8 mouse cellular contexts compared by ENCODE assay signal in the genomic region with DNA sequence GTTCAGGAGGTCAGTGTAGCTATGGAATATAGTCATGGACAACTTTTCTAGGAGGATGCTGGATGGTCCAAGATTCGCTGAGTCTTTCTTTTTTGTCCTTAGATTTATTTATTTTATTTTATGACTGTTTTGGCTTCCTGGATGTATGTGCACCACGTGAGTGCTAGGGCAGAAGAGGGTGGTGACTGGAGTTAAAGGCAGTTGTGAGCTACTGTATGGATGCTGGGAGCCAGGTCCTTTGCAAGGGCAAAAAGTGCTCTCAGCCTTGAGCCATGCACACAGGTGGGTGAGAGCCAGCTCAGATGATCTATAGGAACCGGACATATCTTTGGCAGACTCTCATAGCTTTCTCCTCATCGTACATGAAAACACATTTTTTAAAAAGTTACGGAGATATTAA. TPM values are rescaled to one million over a fixed set of nuclear protein-coding genes. Genes with fewer than 3 reads are reported as not detected.
DNase-seq lines count a peak whose midpoint lies in the region; ATAC-seq and TF ChIP-seq lines count a peak whose summit lies in the region.

No protein-coding gene starts in this region.

- H3K27me3 ChIP-seq in lung, postnatal 0 days (replicated peaks; ENCODE audit: insufficient read depth, low read length): no peaks in the 10 kb centered on the region
- no peaks in the 10 kb centered on the region for H3K27me3 ChIP-seq in limb, embryonic 10.5 days (ENCODE audit: low read depth, poor library complexity, severe bottlenecking)
- H3K27me3 ChIP-seq in neural tube, embryonic 15.5 days (replicated peaks): no peaks in the 10 kb centered on the region

- ATAC-seq in lung, postnatal 0 days: no peak
- ATAC-seq in neural tube, embryonic 15.5 days (ENCODE audit: low FRiP score): peak; percentile 34; the same call in 1 of the 2 replicates
- ATAC-seq in erythroid progenitor cell, adult 5-6 weeks (replicated peaks; ENCODE audit: low FRiP score, poor library complexity, severe bottlenecking): no peak

- TF ChIP-seq EP300 in lung, postnatal 0 days (IDR thresholded peaks at IDR 0.05): no peak

- TF ChIP-seq CTCF in lung, postnatal 0 days (IDR thresholded peaks at IDR 0.05): no peak

- peaks cover 4% of the 10 kb centered on the region; the same call in 1 of the 2 replicates for H3K4me1 ChIP-seq in lung, postnatal 0 days (ENCODE audit: insufficient read depth, low read depth, low read length)
- peaks cover 16% of the 10 kb centered on the region for H3K4me1 ChIP-seq in limb, embryonic 10.5 days
- H3K4me1 ChIP-seq in neural tube, embryonic 15.5 days: peaks cover 17% of the 10 kb centered on the region

- 15% methylated on average over 5 of the region's 5 CpGs for WGBS in lung, postnatal 0 days
- 25% methylated on average over 5 of the region's 5 CpGs for WGBS in limb, embryonic 10.5 days
- WGBS in neural tube, embryonic 15.5 days: 21% methylated on average over 5 of the region's 5 CpGs

- peak; percentile 15 to 20 for DNase-seq in cerebellum, adult 18-20 months
- no peak for DNase-seq in cerebellum, adult 11 months
- DNase-seq in lung, postnatal 0 days (ENCODE audit: low spot score): no peak
- no peak for DNase-seq in lung, postnatal 4 days
- peak; percentile 33 for DNase-seq in limb, embryonic 10.5 days (ENCODE audit: low spot score)
- DNase-seq in urinary bladder, postnatal 36 days (ENCODE audit: low spot score in 2 of 2): no peak

- no peak overlapping the region for H3K9ac ChIP-seq in lung, postnatal 0 days (replicated peaks; ENCODE audit: low read depth)
- no peak overlapping the region for H3K9ac ChIP-seq in neural tube, embryonic 15.5 days (replicated peaks)

- H3K4me2 ChIP-seq in lung, postnatal 0 days (replicated peaks; ENCODE audit: low read depth, low read length): peak overlapping the region; percentile 96
- peak overlapping the region; percentile 73 for H3K4me2 ChIP-seq in neural tube, embryonic 15.5 days

- H3K4me3 ChIP-seq in lung, postnatal 0 days (ENCODE audit: low read depth, low read length): peak overlapping the region; percentile 59
- peak overlapping the region; percentile 80 for H3K4me3 ChIP-seq in limb, embryonic 10.5 days
- H3K4me3 ChIP-seq in neural tube, embryonic 15.5 days (replicated peaks): peak overlapping the region; percentile 80

- no peaks in the 10 kb centered on the region for H3K9me3 ChIP-seq in lung, postnatal 0 days (ENCODE audit: low read length)
- H3K9me3 ChIP-seq in limb, embryonic 10.5 days (replicated peaks): no peaks in the 10 kb centered on the region
- H3K9me3 ChIP-seq in neural tube, embryonic 15.5 days (replicated peaks): no peaks in the 10 kb centered on the region

- H3K27ac ChIP-seq in lung, postnatal 0 days (ENCODE audit: low read length): no peak overlapping the region
- H3K27ac ChIP-seq in limb, embryonic 10.5 days: peak overlapping the region; percentile 84; the same call in 1 of the 2 replicates
- H3K27ac ChIP-seq in neural tube, embryonic 15.5 days (replicated peaks): peak overlapping the region; percentile 86; the same call in 1 of the 2 replicates

- H3K36me3 ChIP-seq in lung, postnatal 0 days (ENCODE audit: insufficient read depth, low read length): no peaks in the 10 kb centered on the region
- H3K36me3 ChIP-seq in limb, embryonic 10.5 days: no peaks in the 10 kb centered on the region
- H3K36me3 ChIP-seq in neural tube, embryonic 15.5 days: no peaks in the 10 kb centered on the region

RNA-seq across cellular contexts. Expression of gene Snx10, which starts 0.4 kb away (rescaled TPM):
- 11.8 and 14.3 TPM in 2 replicates for polyA plus RNA-seq in lung, postnatal 0 days (2015; fragmentation: Nextera tagmentation; extraction: Ambion mirVana)
- 14.6 and 16.0 TPM in 2 replicates for polyA plus RNA-seq in limb, embryonic 10.5 days (2016; fragmentation: Nextera tagmentation; extraction: Ambion mirVana)
- 55.6 and 63.4 TPM in 2 replicates for polyA plus RNA-seq in neural tube, embryonic 15.5 days (2015; fragmentation: Nextera tagmentation; extraction: Ambion mirVana)
- total RNA-seq in erythroid progenitor cell, adult 5-6 weeks (2015; ENCODE audit: low replicate concordance): 9.7 and 21.4 TPM in 2 replicates
- total RNA-seq in erythroid progenitor cell, adult 5-6 weeks (2017; ENCODE audit: low replicate concordance): 12.0 and 13.5 TPM in 2 replicates

RNA-seq across cellular contexts. Expression of gene Cbx3, which starts 53.1 kb away (rescaled TPM):
- polyA plus RNA-seq in lung, postnatal 0 days (2015; fragmentation: Nextera tagmentation; extraction: Ambion mirVana): 233 and 240 TPM in 2 replicates
- 639 and 665 TPM in 2 replicates for polyA plus RNA-seq in limb, embryonic 10.5 days (2016; fragmentation: Nextera tagmentation; extraction: Ambion mirVana)
- polyA plus RNA-seq in neural tube, embryonic 15.5 days (2015; fragmentation: Nextera tagmentation; extraction: Ambion mirVana): 310 and 354 TPM in 2 replicates
- total RNA-seq in erythroid progenitor cell, adult 5-6 weeks (2015; ENCODE audit: low replicate concordance): 276 and 309 TPM in 2 replicates
- total RNA-seq in erythroid progenitor cell, adult 5-6 weeks (2017; ENCODE audit: low replicate concordance): 350 and 420 TPM in 2 replicates

RNA-seq across cellular contexts. Expression of gene Hnrnpa2b1, which starts 53.6 kb away (rescaled TPM):
- 613 and 721 TPM in 2 replicates for polyA plus RNA-seq in lung, postnatal 0 days (2015; fragmentation: Nextera tagmentation; extraction: Ambion mirVana)
- polyA plus RNA-seq in limb, embryonic 10.5 days (2016; fragmentation: Nextera tagmentation; extraction: Ambion mirVana): 1,996 and 2,303 TPM in 2 replicates
- polyA plus RNA-seq in neural tube, embryonic 15.5 days (2015; fragmentation: Nextera tagmentation; extraction: Ambion mirVana): 1,222 and 1,408 TPM in 2 replicates
- total RNA-seq in erythroid progenitor cell, adult 5-6 weeks (2015; ENCODE audit: low replicate concordance): 1,450 and 1,811 TPM in 2 replicates
- 1,487 and 2,530 TPM in 2 replicates for total RNA-seq in erythroid progenitor cell, adult 5-6 weeks (2017; ENCODE audit: low replicate concordance)

Comparison
In these comparisons a context has a peak if more than half of its experiments do, and no peak if none do; other contexts are left out.
1. DNase-seq: peak in cerebellum, adult 18-20 months (2 of 2) and limb, embryonic 10.5 days (single experiment); none in cerebellum, adult 11 months (single experiment), lung, postnatal 0 days (single experiment), lung, postnatal 4 days (0 of 2) and urinary bladder, postnatal 36 days (0 of 2).
2. Peak in every context shown above with its lines, with median percentiles within 50 percentile points of each other: H3K4me3 ChIP-seq.